Mouse (Mus musculus): ENCODE results near the gene Rtn1. TPM values are rescaled to one million over a fixed set of nuclear protein-coding genes. Genes with fewer than 3 reads are reported as not detected.

Gene Rtn1
- 1,000 to 10,000 TPM; 1,333 to 1,442 TPM for total RNA-seq (2021)
- long read RNA-seq, experiment 1, transcript Rtn1-202 (9 exons, 3,629 nt) = minor isoform, 374 of 1,029 reads
- long read RNA-seq, experiment 1, transcript Rtn1-201 (7 exons, 1,544 nt) = major isoform, 537 of 1,029 reads
- long read RNA-seq, experiment 1, partial matches to known transcripts = 64 of 1,029 reads
- long read RNA-seq, experiment 1, other reads (novel, unspliced or antisense) = 53 of 1,029 reads
- long read RNA-seq, experiment 2, transcript Rtn1-201 (7 exons, 1,544 nt) = major isoform, 881 of 1,598 reads
- long read RNA-seq, experiment 2, transcript Rtn1-202 (9 exons, 3,629 nt) = minor isoform, 575 of 1,598 reads
- long read RNA-seq, experiment 2, partial matches to known transcripts = 91 of 1,598 reads
- long read RNA-seq, experiment 2, other reads (novel, unspliced or antisense) = 48 of 1,598 reads

- TF ChIP-seq CTCF (conservative IDR thresholded peaks at IDR 0.05) = no peak
- Histone ChIP-seq H3K4me3 (peak within 1 kb of the TSS; percentile 95), H3K27ac (peak within 1 kb of the TSS; percentile 98)
- DNase-seq (ENCODE audit: low spot score in 2 of 2) = no peak
Measured at GRCm38 (mm10) chr12:72408954-72409353, at the start of gene Rtn1. Gene Rtn1, minus strand, starts transcription at chr12:72409054.

GRCm38 (mm10) chr12:72453941-72454340, 45.1 kb upstream of the Rtn1 start:
- H3K4me3 ChIP-seq = no peak overlapping the region
- TF ChIP-seq CTCF (conservative IDR thresholded peaks at IDR 0.05) = no peak
- DNase-seq (ENCODE audit: low spot score in 2 of 2) = no peak
- no peak overlapping the region for H3K27ac ChIP-seq

- no peak for TF ChIP-seq CTCF (conservative IDR thresholded peaks at IDR 0.05)
- Histone ChIP-seq H3K4me3 (peak within 1 kb of the TSS; percentile 54), H3K27ac (no peak within 1 kb of the TSS)
- peak; percentile 8 to 29 for DNase-seq (ENCODE audit: low spot score in 2 of 2)
Measured at GRCm38 (mm10) chr12:72441839-72442576, 33.2 kb upstream of the Rtn1 start, which contains the start of gene Lrrc9. Gene Lrrc9, plus strand, starts transcription at chr12:72441866.

GRCm38 (mm10) chr12:72438961-72439480, 30.2 kb upstream of the Rtn1 start:
- Histone ChIP-seq H3K4me3 (no peak overlapping the region), H3K27ac (no peak overlapping the region)
- TF ChIP-seq CTCF (conservative IDR thresholded peaks at IDR 0.05) = no peak
- DNase-seq (ENCODE audit: low spot score in 2 of 2) = no peak

- no peak for DNase-seq (ENCODE audit: low spot score in 2 of 2)
- no peak overlapping the region for H3K4me3 ChIP-seq
- no peak for TF ChIP-seq CTCF (conservative IDR thresholded peaks at IDR 0.05)
- H3K27ac ChIP-seq = no peak overlapping the region
Measured at GRCm38 (mm10) chr12:72437676-72438341, 29.0 kb upstream of the Rtn1 start.

- Histone ChIP-seq H3K4me3 (no peak overlapping the region), H3K27ac (no peak overlapping the region)
- DNase-seq (ENCODE audit: low spot score in 2 of 2) = no peak
- no peak for TF ChIP-seq CTCF (conservative IDR thresholded peaks at IDR 0.05)
Measured at GRCm38 (mm10) chr12:72433241-72433865, 24.5 kb upstream of the Rtn1 start.

- peak; percentile 58 for TF ChIP-seq CTCF (conservative IDR thresholded peaks at IDR 0.05)
- no peak overlapping the region for H3K4me3 ChIP-seq
- H3K27ac ChIP-seq = no peak overlapping the region
- DNase-seq (ENCODE audit: low spot score in 2 of 2) = no peak
Measured at GRCm38 (mm10) chr12:72432209-72432608, 23.4 kb upstream of the Rtn1 start.

GRCm38 (mm10) chr12:72427722-72428126, 18.9 kb upstream of the Rtn1 start:
- peak; percentile 88 for TF ChIP-seq CTCF (conservative IDR thresholded peaks at IDR 0.05)
- DNase-seq (ENCODE audit: low spot score in 2 of 2) = peak; percentile 84 to 87
- peak overlapping the region; percentile 5; the same call in 1 of the 2 replicates for H3K4me3 ChIP-seq
- H3K27ac ChIP-seq = no peak overlapping the region

- H3K4me3 ChIP-seq = no peak overlapping the region
- no peak for TF ChIP-seq CTCF (conservative IDR thresholded peaks at IDR 0.05)
- DNase-seq (ENCODE audit: low spot score in 2 of 2) = no peak
- no peak overlapping the region for H3K27ac ChIP-seq
Measured at GRCm38 (mm10) chr12:72422681-72423080, 13.8 kb upstream of the Rtn1 start.

- Histone ChIP-seq H3K27ac (no peak overlapping the region), H3K4me3 (no peak overlapping the region)
- peak in 1 of 2 experiments; percentile 42 for DNase-seq (ENCODE audit: low spot score in 2 of 2)
- peak; percentile 81 for TF ChIP-seq CTCF (conservative IDR thresholded peaks at IDR 0.05)
Measured at GRCm38 (mm10) chr12:72417762-72418161, 8.9 kb upstream of the Rtn1 start.

GRCm38 (mm10) chr12:72408111-72408891, 553 bp downstream of the Rtn1 start:
- Histone ChIP-seq H3K27ac (peak overlapping the region; percentile 98), H3K4me3 (peak overlapping the region; percentile 95)
- TF ChIP-seq CTCF (conservative IDR thresholded peaks at IDR 0.05) = no peak
- peak; percentile 69 to 74 for DNase-seq (ENCODE audit: low spot score in 2 of 2)

Data from layer of hippocampus, adult 2 months (tissue).